Mouse (Mus musculus) ES-E14 (cell line): ENCODE data around the gene Tcte2. TPM values are rescaled to one million over a fixed set of nuclear protein-coding genes. Genes with fewer than 3 reads are reported as not detected.
A peak's percentile ranks its signal among the peaks of the same experiment; 100 is the strongest.
"Not testable (repeated sequence)": the region's sequence is repeated elsewhere in the genome, so short reads cannot be mapped to it uniquely, and the experiment has no call there.

Experiments used
- DNase-seq: peaks from one replicate; pipeline ENCODE4 v3.0.0-alpha.2; 2013; ENCODE audit warnings: low read depth, low spot score
- H3K27ac ChIP-seq: 2 replicates; pipeline ENCODE4 v1.5.1; 2012; ENCODE audit warnings: low read depth, mild to moderate bottlenecking, low read length, moderate library complexity, mixed read lengths; ENCODE audit not compliant: poor library complexity, insufficient read depth, severe bottlenecking
- H3K36me3 ChIP-seq: 2 replicates; pipeline ENCODE4 v1.6.1; 2012; ENCODE audit warnings: mild to moderate bottlenecking, low read length, moderate library complexity, mixed read lengths; ENCODE audit not compliant: control insufficient read depth, poor library complexity, insufficient read depth, severe bottlenecking
- H3K4me1 ChIP-seq, 2 experiments: fragments of 150-350 bp in 1 of 2; sonication (generic) in 1 of 2; 2 replicates each; pipeline ENCODE4 v1.6.1; 2012; ENCODE audit warnings: low read length in 2 of 2, mild to moderate bottlenecking in 1 of 2, mixed read lengths in 1 of 2; ENCODE audit not compliant: control insufficient read depth in 2 of 2, insufficient read depth in 2 of 2, poor library complexity in 1 of 2
- H3K4me3 ChIP-seq, 2 experiments: fragments of 150-350 bp in 1 of 2; sonication (generic) in 1 of 2; 2 replicates each; pipeline ENCODE4 v1.5.1; 2012; ENCODE audit warnings: low read length in 2 of 2, low read depth in 1 of 2, mild to moderate bottlenecking in 1 of 2, mixed read lengths in 1 of 2; ENCODE audit not compliant: insufficient read depth in 1 of 2, poor library complexity in 1 of 2, severe bottlenecking in 1 of 2
- H3K9ac ChIP-seq: 2 replicates; pipeline ENCODE4 v1.6.1; 2012; ENCODE audit warnings: low read depth, mild to moderate bottlenecking, low read length, mixed read lengths; ENCODE audit not compliant: poor library complexity, insufficient read depth, severe bottlenecking
- H3K9me3 ChIP-seq: fragments of 150-350 bp; sonication (generic); 2 replicates; pipeline ENCODE4 v1.6.1; 2012; ENCODE audit warnings: low read depth, mild to moderate bottlenecking, low read length; ENCODE audit not compliant: control insufficient read depth, insufficient read depth
- CHD2 ChIP-seq: IDR thresholded peaks from 2 replicates; pipeline ENCODE4 v1.6.1; 2014; ENCODE audit warnings: mild to moderate bottlenecking, low read depth, low read length, inconsistent platforms
- HCFC1 ChIP-seq: IDR thresholded peaks from 2 replicates; pipeline ENCODE4 v1.6.1; 2012; ENCODE audit warnings: low read length, inconsistent platforms, borderline replicate concordance; ENCODE audit not compliant: insufficient read depth
- MAFK ChIP-seq: IDR thresholded peaks from 2 replicates; pipeline ENCODE4 v1.6.1; 2014; ENCODE audit warnings: mild to moderate bottlenecking, low read depth, low read length, inconsistent platforms; ENCODE audit not compliant: insufficient read depth
- ZC3H11A ChIP-seq: IDR thresholded peaks from 2 replicates; pipeline ENCODE4 v1.6.1; 2012; ENCODE audit warnings: low read depth, mild to moderate bottlenecking, inconsistent platforms, low read length, borderline replicate concordance
- ZNF384 ChIP-seq: IDR thresholded peaks from 2 replicates; pipeline ENCODE4 v1.6.1; 2012; ENCODE audit warnings: low read depth, low read length, inconsistent platforms
- in situ Hi-C, 2 experiments: fragments of 600-800 bp; cut with MboI; formaldehyde crosslinking; loops; one replicate each; pipeline ENCODE4 v1.15.1; 2025; ENCODE audit warnings: low sequenced_read_pairs in 2 of 2, inconsistent platforms in 1 of 2; ENCODE audit not compliant: unreplicated experiment in 2 of 2
- total RNA-seq: library from RNA; depleted of rRNA; stranded (reverse); fragments of 300-350 nt; gene quantifications from 2 replicates; pipeline ENCODE4 v1.2.3, GENCODE M21; 2012

Gene Tcte2
- total RNA-seq, 1 experiment: 3.3 TPM

GRCm38 (mm10) chr17:13768531-13768930 lies 6.9 kb upstream of the Tcte2 start:
- no peak for DNase-seq
- in situ Hi-C loops: no loop called here
- TF ChIP-seq ZC3H11A (no peak), CHD2 (no peak), HCFC1 (no peak), ZNF384 (no peak), MAFK (no peak)
- Histone ChIP-seq H3K4me3 (no peak overlapping the region), H3K9me3 (no peaks in the 10 kb centered on the region), H3K9ac (no peak overlapping the region), H3K4me1 (no peaks in the 10 kb centered on the region), H3K36me3 (no peaks in the 10 kb centered on the region), H3K27ac (no peak overlapping the region)

GRCm38 (mm10) chr17:13764911-13765310 lies 3.3 kb upstream of the Tcte2 start:
- H3K4me3 ChIP-seq, DNase-seq, H3K27ac ChIP-seq, H3K9me3 ChIP-seq, H3K9ac ChIP-seq, H3K4me1 ChIP-seq, H3K36me3 ChIP-seq, in situ Hi-C loops: not testable (repeated sequence)

DNA sequence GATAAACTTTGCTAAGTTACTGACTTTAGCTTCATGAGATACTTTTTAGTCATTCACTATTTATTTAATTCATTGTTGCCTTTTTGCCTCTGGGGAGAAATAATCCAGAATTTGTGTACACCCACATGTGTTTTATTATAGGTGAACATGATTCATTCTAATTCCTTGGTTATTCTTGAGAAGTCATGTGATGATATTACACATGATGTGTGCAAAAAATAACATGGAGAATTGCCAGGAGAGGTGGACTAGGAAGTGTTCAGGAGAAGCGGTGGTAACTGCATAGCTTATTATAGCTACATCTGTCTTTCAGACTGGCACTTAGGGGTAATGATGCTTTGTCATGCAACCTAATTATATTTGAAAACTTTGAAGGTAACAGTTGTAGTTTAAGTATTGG lies 2.2 kb upstream of the Tcte2 start:
- H3K27ac ChIP-seq: no peak overlapping the region

DNA sequence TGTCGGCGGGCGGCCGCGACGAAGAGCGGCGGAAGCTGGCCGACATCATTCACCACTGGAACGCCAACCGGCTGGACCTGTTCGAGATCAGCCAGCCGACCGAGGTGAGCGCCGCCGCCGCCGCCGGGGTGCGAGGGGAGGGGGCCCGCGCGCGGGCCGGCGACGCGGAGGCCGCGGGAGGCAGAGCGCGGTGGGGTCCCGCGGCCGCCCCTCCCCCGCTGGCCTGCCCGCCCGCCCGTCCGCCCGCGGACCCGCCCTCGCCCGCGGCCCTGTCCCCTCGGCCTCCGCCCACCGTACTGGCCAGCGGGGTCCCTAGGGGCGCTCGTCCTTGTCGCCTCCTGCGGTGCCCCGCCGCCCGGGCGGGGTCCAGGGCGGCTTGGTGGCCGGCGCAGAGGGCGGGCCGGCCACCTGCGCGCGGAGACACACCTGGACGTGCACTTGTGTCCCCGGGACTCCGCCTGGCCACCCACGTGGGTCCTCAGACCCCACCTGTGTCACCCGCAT lies 898 bp downstream of the Tcte2 start:
- Histone ChIP-seq H3K9me3 (no peaks in the 10 kb centered on the region), H3K4me3 (peak overlapping the region; percentile 91 to 96), H3K36me3 (no peaks in the 10 kb centered on the region), H3K27ac (peak overlapping the region; percentile 79), H3K4me1 (peaks cover 2 to 3% of the 10 kb centered on the region in 2 experiments; a peak in 1 of 4 replicates), H3K9ac (peak overlapping the region; percentile 87)
- in situ Hi-C loops: no loop called here
- DNase-seq: no peak
- TF ChIP-seq HCFC1 (no peak), MAFK (no peak), CHD2 (no peak), ZNF384 (no peak), ZC3H11A (no peak)

More for the DNA sequence above, 2.2 kb upstream of the Tcte2 start:
- in situ Hi-C loops: no loop called here
- no peak for DNase-seq
- Histone ChIP-seq H3K9me3 (no peaks in the 10 kb centered on the region), H3K4me1 (no peaks in the 10 kb centered on the region), H3K36me3 (no peaks in the 10 kb centered on the region), H3K4me3 (no peak overlapping the region), H3K9ac (no peak overlapping the region)
- TF ChIP-seq ZC3H11A: no peak
- TF ChIP-seq HCFC1: no peak
- TF ChIP-seq MAFK: no peak
- no peak for TF ChIP-seq ZNF384
- TF ChIP-seq CHD2: no peak

- Histone ChIP-seq H3K9me3 (no peaks in the 10 kb centered on the region), H3K4me1 (peaks cover 2 to 3% of the 10 kb centered on the region in 2 experiments; a peak in 1 of 4 replicates), H3K36me3 (no peaks in the 10 kb centered on the region), H3K27ac (peak within 1 kb of the TSS; percentile 79), H3K4me3 (peak within 1 kb of the TSS; percentile 91 to 96), H3K9ac (peak within 1 kb of the TSS; percentile 87)
- in situ Hi-C loops: no loop called here
- TF ChIP-seq CHD2: no peak
- TF ChIP-seq ZC3H11A: no peak
- TF ChIP-seq MAFK: no peak
- no peak for TF ChIP-seq ZNF384
- TF ChIP-seq HCFC1: no peak; the same call in 1 of the 2 replicates
- no peak for DNase-seq
These were observed 1.6 kb downstream of the Tcte2 start, which contains the start of gene Afdn for GRCm38 (mm10) chr17:13759853-13760627. Gene Afdn (plus strand): TSS chr17:13760539.
